Mouse (Mus musculus): ENCODE results near the gene Trim41. TPM values are rescaled to one million over a fixed set of nuclear protein-coding genes. Genes with fewer than 3 reads are reported as not detected.
A peak's percentile ranks its signal among the peaks of the same experiment; 100 is the strongest.

Trim41 gene
- polyA plus RNA-seq, 1 experiment from 2014 or later, result 3.2 TPM

GRCm38 (mm10) chr11:48809434-48809830 is 7.7 kb downstream of the Trim41 start:
- Histone ChIP-seq H3K27ac (replicated peaks) (no peak overlapping the region), H3K9ac (no peak overlapping the region), H3K4me1 (peaks cover 17% of the 10 kb centered on the region), H3K27me3 (replicated peaks) (no peaks in the 10 kb centered on the region), H3K36me3 (peaks cover 98% of the 10 kb centered on the region), H3K4me3 (no peak overlapping the region), H3K4me2 (no peak overlapping the region), H3K9me3 (no peaks in the 10 kb centered on the region)
- 49% methylated on average over 4 of the region's 4 CpGs for WGBS
- ATAC-seq (ENCODE audit: extremely low read depth, insufficient number of reproducible peaks, low FRiP score, low TSS enrichment), result no peak

DNA sequence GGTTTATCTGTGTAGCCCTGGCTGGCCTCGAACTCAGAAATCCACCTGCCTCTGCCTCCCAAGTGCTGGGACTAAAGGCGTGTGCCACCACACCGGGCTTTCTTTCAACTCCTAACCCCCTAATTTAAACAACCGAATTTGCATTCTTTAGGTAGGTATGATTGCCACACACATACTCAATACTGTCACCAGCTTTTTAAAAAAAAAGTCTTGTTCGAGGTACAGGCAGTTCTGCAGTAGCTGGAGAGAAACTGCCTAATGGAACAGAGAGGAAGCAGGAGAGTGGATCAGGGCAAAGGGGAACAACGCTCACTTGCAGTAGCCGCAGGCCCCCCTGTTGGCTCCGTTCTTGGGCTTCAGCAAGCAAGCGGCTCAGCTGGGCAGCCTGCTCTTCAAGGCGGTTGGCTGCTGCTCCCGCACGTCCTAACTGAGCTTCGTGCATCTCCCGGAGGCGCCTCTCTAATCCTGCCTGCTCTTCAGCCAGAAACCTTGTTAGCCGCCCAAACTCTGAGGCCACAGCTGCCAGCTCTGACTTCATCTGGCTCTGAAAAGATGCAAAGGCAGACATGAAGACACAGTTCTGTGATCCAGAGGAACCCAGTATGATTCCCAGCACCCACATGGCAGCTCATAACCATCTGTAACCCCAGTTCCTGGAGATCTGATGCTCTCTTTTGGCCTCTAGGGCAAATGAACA is 8.3 kb downstream of the Trim41 start:
- Histone ChIP-seq H3K27ac (replicated peaks) (0 out of 2 replicates have a peak overlapping the region, but pooled peaks have one; percentile 2), H3K9ac (no peak overlapping the region), H3K9me3 (no peaks in the 10 kb centered on the region), H3K4me2 (no peak overlapping the region), H3K27me3 (replicated peaks) (no peaks in the 10 kb centered on the region), H3K4me3 (no peak overlapping the region), H3K36me3 (peaks cover 99% of the 10 kb centered on the region), H3K4me1 (peaks cover 12% of the 10 kb centered on the region; the same call in 1 of the 2 replicates)
- no peak for ATAC-seq (ENCODE audit: extremely low read depth, insufficient number of reproducible peaks, low FRiP score, low TSS enrichment)
- WGBS, result 62% methylated on average over 16 of the region's 16 CpGs

DNA sequence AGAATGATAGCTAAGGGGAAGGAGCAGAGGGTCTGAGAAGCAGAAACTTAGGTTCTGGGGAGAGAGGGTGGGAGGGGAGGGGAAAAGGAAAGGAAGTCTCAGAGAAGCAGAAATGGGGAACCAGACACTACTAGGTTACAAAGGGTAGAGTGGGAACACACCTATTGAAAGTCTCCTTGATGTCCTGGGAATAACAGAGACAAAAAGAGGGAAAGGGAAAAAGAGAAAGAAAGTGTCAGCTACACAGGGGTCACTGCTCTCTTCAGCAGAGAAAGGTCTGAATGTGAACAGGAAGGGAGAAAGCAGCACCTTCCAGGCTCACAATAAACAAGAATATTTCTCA is 8.9 kb downstream of the Trim41 start:
- Histone ChIP-seq H3K4me2 (no peak overlapping the region), H3K4me3 (no peak overlapping the region), H3K27me3 (replicated peaks) (no peaks in the 10 kb centered on the region), H3K36me3 (peaks cover 100% of the 10 kb centered on the region), H3K4me1 (peaks cover 11% of the 10 kb centered on the region; the same call in 1 of the 2 replicates), H3K9ac (no peak overlapping the region), H3K9me3 (no peaks in the 10 kb centered on the region), H3K27ac (replicated peaks) (no peak overlapping the region)
- no peak for ATAC-seq (ENCODE audit: extremely low read depth, insufficient number of reproducible peaks, low FRiP score, low TSS enrichment)

GRCm38 (mm10) chr11:48807563-48808303 is 9.4 kb downstream of the Trim41 start:
- Histone ChIP-seq H3K4me1 (peaks cover 14% of the 10 kb centered on the region), H3K4me3 (no peak overlapping the region), H3K27me3 (replicated peaks) (no peaks in the 10 kb centered on the region), H3K27ac (replicated peaks) (no peak overlapping the region), H3K36me3 (peaks cover 100% of the 10 kb centered on the region), H3K9ac (no peak overlapping the region), H3K9me3 (no peaks in the 10 kb centered on the region), H3K4me2 (no peak overlapping the region)
- ATAC-seq (ENCODE audit: extremely low read depth, insufficient number of reproducible peaks, low FRiP score, low TSS enrichment), result no peak
- WGBS, result 53% methylated on average over 14 of the region's 14 CpGs

GRCm38 (mm10) chr11:48806856-48807562 is 10.1 kb downstream of the Trim41 start:
- peak overlapping the region; percentile 6; the same call in 1 of the 2 replicates for H3K27ac ChIP-seq (replicated peaks)
- H3K4me3 ChIP-seq, result no peak overlapping the region
- H3K4me1 ChIP-seq, result peaks cover 21% of the 10 kb centered on the region
- H3K9ac ChIP-seq, result no peak overlapping the region
- 53% methylated on average over 21 of the region's 21 CpGs for WGBS
- H3K9me3 ChIP-seq, result no peaks in the 10 kb centered on the region
- no peak for ATAC-seq (ENCODE audit: extremely low read depth, insufficient number of reproducible peaks, low FRiP score, low TSS enrichment)
- H3K27me3 ChIP-seq (replicated peaks), result no peaks in the 10 kb centered on the region
- H3K4me2 ChIP-seq, result no peak overlapping the region
- H3K36me3 ChIP-seq, result peaks cover 100% of the 10 kb centered on the region

DNA sequence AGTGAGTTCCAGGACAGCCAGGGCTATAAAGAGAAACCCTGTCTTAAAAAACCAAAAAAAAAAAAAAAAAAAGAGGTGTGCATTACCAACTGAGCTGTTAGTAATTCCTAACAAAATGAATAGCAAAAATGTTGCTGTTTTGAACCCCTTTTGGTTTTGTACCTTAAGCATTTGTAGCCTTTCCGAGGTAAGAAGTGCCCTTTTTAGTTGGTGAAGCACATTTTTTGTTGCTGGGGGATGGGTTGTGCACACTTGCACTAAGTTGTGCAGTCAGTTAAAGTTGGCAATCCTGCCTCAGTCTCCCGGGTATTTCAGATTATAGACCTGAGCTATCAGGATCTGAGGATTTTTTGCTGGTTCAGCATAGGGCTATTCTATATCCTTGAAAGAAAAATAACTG is 12.2 kb downstream of the Trim41 start:
- H3K4me2 ChIP-seq, result no peak overlapping the region
- H3K4me1 ChIP-seq, result peaks cover 32% of the 10 kb centered on the region
- no peaks in the 10 kb centered on the region for H3K9me3 ChIP-seq
- no peak for ATAC-seq (ENCODE audit: extremely low read depth, insufficient number of reproducible peaks, low FRiP score, low TSS enrichment)
- no peak overlapping the region for H3K9ac ChIP-seq
- H3K4me3 ChIP-seq, result no peak overlapping the region
- no peak overlapping the region for H3K27ac ChIP-seq (replicated peaks)
- peaks cover 90% of the 10 kb centered on the region for H3K36me3 ChIP-seq
- WGBS, result 87% methylated on average over 2 of the region's 2 CpGs
- no peaks in the 10 kb centered on the region for H3K27me3 ChIP-seq (replicated peaks)

GRCm38 (mm10) chr11:48803988-48804387 is 13.2 kb downstream of the Trim41 start:
- Histone ChIP-seq H3K4me1 (peaks cover 31% of the 10 kb centered on the region), H3K36me3 (peaks cover 80% of the 10 kb centered on the region), H3K4me3 (no peak overlapping the region), H3K9ac (no peak overlapping the region), H3K9me3 (no peaks in the 10 kb centered on the region), H3K4me2 (no peak overlapping the region), H3K27ac (replicated peaks) (no peak overlapping the region), H3K27me3 (replicated peaks) (no peaks in the 10 kb centered on the region)
- WGBS, result 94% methylated on average over 2 of the region's 2 CpGs
- ATAC-seq (ENCODE audit: extremely low read depth, insufficient number of reproducible peaks, low FRiP score, low TSS enrichment), result no peak

DNA sequence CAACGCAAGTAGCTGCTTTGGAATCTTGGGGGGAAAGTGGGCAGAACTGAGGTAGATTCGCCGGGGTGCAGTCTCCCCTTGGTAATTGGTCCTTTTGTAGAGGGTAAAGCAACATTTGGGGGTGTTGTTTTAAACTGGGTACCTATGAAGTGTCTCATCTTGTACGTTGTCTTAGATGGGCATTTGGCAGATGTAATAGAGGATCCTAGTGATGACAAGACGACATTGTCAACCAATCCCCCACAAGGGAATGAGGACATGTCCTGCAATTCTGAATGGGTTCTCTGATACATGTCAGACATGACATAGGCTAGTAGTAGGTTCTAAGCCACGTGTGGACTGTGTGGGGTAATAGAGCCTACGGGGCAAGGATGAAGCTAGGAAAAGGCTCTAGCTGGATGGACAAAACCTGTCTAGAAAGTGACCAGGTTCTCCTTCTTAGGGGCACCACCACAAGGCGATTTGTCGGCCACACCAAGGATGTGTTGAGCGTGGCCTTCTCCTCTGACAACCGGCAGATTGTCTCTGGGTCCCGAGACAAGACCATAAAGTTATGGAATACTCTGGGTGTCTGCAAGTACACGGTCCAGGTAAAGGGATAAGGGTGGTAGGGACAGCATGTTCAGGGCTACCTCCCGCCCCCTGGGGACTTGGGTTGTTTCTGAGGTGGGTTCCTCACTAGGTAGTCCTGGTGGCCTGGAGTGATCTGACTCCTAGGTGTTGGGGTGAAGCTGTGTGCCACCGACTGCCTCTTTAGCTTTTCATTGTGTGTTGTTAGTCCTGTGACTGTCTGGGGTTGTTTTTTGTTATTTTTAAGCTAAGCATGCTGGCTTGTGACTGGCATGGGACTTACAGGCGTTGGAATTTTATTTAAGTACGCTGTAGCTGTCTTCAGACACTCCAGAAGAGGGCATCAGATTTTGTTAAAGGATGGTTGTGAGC is 15.1 kb downstream of the Trim41 start:
- Histone ChIP-seq H3K27me3 (replicated peaks) (no peaks in the 10 kb centered on the region), H3K27ac (replicated peaks) (no peak overlapping the region; the same call in 1 of the 2 replicates), H3K4me1 (peaks cover 48% of the 10 kb centered on the region), H3K9ac (peak overlapping the region; percentile 98), H3K9me3 (no peaks in the 10 kb centered on the region), H3K36me3 (peaks cover 62% of the 10 kb centered on the region), H3K4me2 (peak overlapping the region; percentile 98), H3K4me3 (peak overlapping the region; percentile 91)
- WGBS, result 64% methylated on average over 17 of the region's 17 CpGs
- ATAC-seq (ENCODE audit: extremely low read depth, insufficient number of reproducible peaks, low FRiP score, low TSS enrichment), result no peak

GRCm38 (mm10) chr11:48799921-48800701 is 17.0 kb downstream of the Trim41 start, which contains the start of gene Rack1:
TSS of gene Rack1 (plus strand) at chr11:48800332.
- peaks cover 48% of the 10 kb centered on the region for H3K4me1 ChIP-seq
- WGBS, result under 1% methylated on average over 47 of the region's 47 CpGs
- peak within 1 kb of the TSS; percentile 98 for H3K4me2 ChIP-seq
- peak within 1 kb of the TSS; percentile 100 for H3K27ac ChIP-seq (replicated peaks)
- H3K9me3 ChIP-seq, result no peaks in the 10 kb centered on the region
- peak within 1 kb of the TSS; percentile 98 for H3K9ac ChIP-seq
- no peaks in the 10 kb centered on the region for H3K27me3 ChIP-seq (replicated peaks)
- ATAC-seq (ENCODE audit: extremely low read depth, insufficient number of reproducible peaks, low FRiP score, low TSS enrichment), result peak; percentile 69
- H3K4me3 ChIP-seq, result peak within 1 kb of the TSS; percentile 91
- H3K36me3 ChIP-seq, result peaks cover 42% of the 10 kb centered on the region

All from heart, embryonic 13.5 days (tissue).